Mouse (Mus musculus) CH12.LX (cell line): ENCODE data around the gene Fndc9. TPM values are rescaled to one million over a fixed set of nuclear protein-coding genes. Genes with fewer than 3 reads are reported as not detected.
A peak's percentile ranks its signal among the peaks of the same experiment; 100 is the strongest.

ENCODE experiments used
- DNase-seq: peaks from one replicate; pipeline ENCODE4 v3.0.0-alpha.2; 2013; ENCODE audit errors: extremely low read depth
- H3K27ac ChIP-seq: 2 replicates; pipeline ENCODE4 v1.5.1; 2012; ENCODE audit warnings: low read depth, mild to moderate bottlenecking, control low read depth, moderate library complexity; ENCODE audit not compliant: insufficient read depth
- H3K27me3 ChIP-seq: replicated peaks from 2 replicates; pipeline ENCODE3; 2012; ENCODE audit warnings: inconsistent platforms
- H3K36me3 ChIP-seq, 2 experiments: replicated peaks in 1 of 2; 2 replicates each; pipeline versions ENCODE3 to v1.6.1; 2012; ENCODE audit warnings: inconsistent platforms in 1 of 2, low read length in 1 of 2, mild to moderate bottlenecking in 1 of 2, mixed read lengths in 1 of 2, moderate library complexity in 1 of 2; ENCODE audit not compliant: control insufficient read depth in 1 of 2, insufficient read depth in 1 of 2
- H3K4me1 ChIP-seq, 2 experiments: 2 replicates each; pipeline ENCODE4 v1.6.1; 2012; ENCODE audit warnings: inconsistent platforms in 1 of 2, moderate library complexity in 1 of 2; ENCODE audit not compliant: insufficient read depth in 2 of 2, control insufficient read depth in 1 of 2
- H3K4me2 ChIP-seq: 2 replicates; pipeline ENCODE4 v1.6.1; 2012; ENCODE audit warnings: low read depth, mild to moderate bottlenecking, control low read depth; ENCODE audit not compliant: poor library complexity, insufficient read depth, severe bottlenecking
- H3K4me3 ChIP-seq, 3 experiments: fragments of 150-350 bp in 1 of 3; sonication (generic) in 1 of 3; replicated peaks in 1 of 3; 2 replicates each; pipeline versions ENCODE3 to v1.5.1; 2011 to 2012; ENCODE audit warnings: low read depth in 2 of 3, low read length in 2 of 3, mild to moderate bottlenecking in 2 of 3, moderate library complexity in 2 of 3, control low read depth in 1 of 3, improper control_type of control experiment in 1 of 3, inconsistent platforms in 1 of 3, mixed read lengths in 1 of 3; ENCODE audit not compliant: poor library complexity in 1 of 3
- H3K79me2 ChIP-seq: replicated peaks from 2 replicates; pipeline ENCODE4 v1.6.1; 2012; ENCODE audit warnings: mild to moderate bottlenecking, moderate library complexity; ENCODE audit not compliant: control insufficient read depth, poor library complexity, insufficient read depth, severe bottlenecking; ENCODE audit errors: extremely low read depth
- H3K9ac ChIP-seq: 2 replicates; pipeline ENCODE4 v1.6.1; 2012; ENCODE audit warnings: low read depth, mild to moderate bottlenecking, control low read depth, moderate library complexity; ENCODE audit not compliant: insufficient read depth
- H3K9me3 ChIP-seq: replicated peaks from 2 replicates; pipeline ENCODE3; 2012; ENCODE audit warnings: low read length, inconsistent platforms, mixed read lengths
- CTCF ChIP-seq, 2 experiments: IDR thresholded peaks in 1 of 2; conservative IDR thresholded peaks in 1 of 2; 2 replicates each; pipeline ENCODE4 v1.5.1; 2011 to 2012; ENCODE audit warnings: low read depth in 2 of 2, low read length in 2 of 2, improper control_type of control experiment in 1 of 2, inconsistent platforms in 1 of 2, mild to moderate bottlenecking in 1 of 2, moderate library complexity in 1 of 2
- EP300 ChIP-seq: IDR thresholded peaks from 2 replicates; pipeline ENCODE4 v1.6.1; 2011; ENCODE audit warnings: low read length, improper control_type of control experiment
- ETS1 ChIP-seq: conservative IDR thresholded peaks from 2 replicates; pipeline ENCODE4 v1.6.1; 2012; ENCODE audit warnings: low read depth, mild to moderate bottlenecking, inconsistent platforms, low read length, improper control_type of control experiment, moderate library complexity
- GABPA ChIP-seq: IDR thresholded peaks from 2 replicates; pipeline ENCODE4 v1.6.1; 2012; ENCODE audit warnings: low read depth, low read length, improper control_type of control experiment, inconsistent platforms; ENCODE audit not compliant: insufficient replicate concordance
- IRF4 ChIP-seq: IDR thresholded peaks from 2 replicates; pipeline ENCODE4 v1.6.1; 2014; ENCODE audit warnings: low read depth, mild to moderate bottlenecking, inconsistent platforms, low read length, improper control_type of control experiment
- JUND ChIP-seq: conservative IDR thresholded peaks from 2 replicates; pipeline ENCODE4 v1.6.1; 2011; ENCODE audit warnings: low read depth, low read length, improper control_type of control experiment
- KAT2A ChIP-seq: IDR thresholded peaks from 2 replicates; pipeline ENCODE4 v1.6.1; 2012; ENCODE audit warnings: low read length, improper control_type of control experiment, inconsistent platforms; ENCODE audit not compliant: insufficient replicate concordance
- MAFK ChIP-seq: IDR thresholded peaks from 2 replicates; pipeline ENCODE4 v1.6.1; 2011; ENCODE audit warnings: low read length, improper control_type of control experiment; ENCODE audit not compliant: insufficient replicate concordance
- MAX ChIP-seq: IDR thresholded peaks from 2 replicates; pipeline ENCODE4 v1.6.1; 2011; ENCODE audit warnings: low read length, improper control_type of control experiment
- MEF2A ChIP-seq: IDR thresholded peaks from 2 replicates; pipeline ENCODE4 v1.6.1; 2014; ENCODE audit warnings: low read depth, mild to moderate bottlenecking, inconsistent platforms, low read length, improper control_type of control experiment, borderline replicate concordance
- MXI1 ChIP-seq: IDR thresholded peaks from 2 replicates; pipeline ENCODE4 v1.6.1; 2011; ENCODE audit warnings: mild to moderate bottlenecking, low read depth, low read length, improper control_type of control experiment
- MYC ChIP-seq: IDR thresholded peaks from 2 replicates; pipeline ENCODE4 v1.6.1; 2011; ENCODE audit warnings: low read depth, mild to moderate bottlenecking, improper control_type of control experiment, low read length
- NRF1 ChIP-seq: IDR thresholded peaks from 2 replicates; pipeline ENCODE4 v1.6.1; 2014; ENCODE audit warnings: low read depth, mild to moderate bottlenecking, inconsistent platforms, low read length, improper control_type of control experiment, moderate library complexity
- PAX5 ChIP-seq: IDR thresholded peaks from 2 replicates; pipeline ENCODE4 v1.6.1; 2012; ENCODE audit warnings: low read length, inconsistent platforms, mixed read lengths
- POLR2A ChIP-seq: IDR thresholded peaks from 2 replicates; pipeline ENCODE4 v1.6.1; 2011; ENCODE audit warnings: low read depth, mild to moderate bottlenecking, improper control_type of control experiment, low read length
- RAD21 ChIP-seq: IDR thresholded peaks from 2 replicates; pipeline ENCODE4 v1.6.1; 2011; ENCODE audit warnings: low read depth, mild to moderate bottlenecking, low read length, improper control_type of control experiment, moderate library complexity
- SIN3A ChIP-seq: IDR thresholded peaks from 2 replicates; pipeline ENCODE4 v1.6.1; 2012; ENCODE audit warnings: low read length, improper control_type of control experiment, inconsistent platforms
- SMC3 ChIP-seq: IDR thresholded peaks from 2 replicates; pipeline ENCODE4 v1.6.1; 2011; ENCODE audit warnings: low read depth, low read length, improper control_type of control experiment
- TCF12 ChIP-seq: IDR thresholded peaks from 2 replicates; pipeline ENCODE4 v1.6.1; 2014; ENCODE audit warnings: low read depth, mild to moderate bottlenecking, inconsistent platforms, low read length, improper control_type of control experiment
- ZC3H11A ChIP-seq: IDR thresholded peaks from 2 replicates; pipeline ENCODE4 v1.6.1; 2012; ENCODE audit warnings: low read depth, mild to moderate bottlenecking, inconsistent platforms, low read length, improper control_type of control experiment
- ZKSCAN1 ChIP-seq: IDR thresholded peaks from 2 replicates; pipeline ENCODE4 v1.6.1; 2012; ENCODE audit warnings: low read depth, inconsistent platforms, low read length, improper control_type of control experiment, borderline replicate concordance
- ZMIZ1 ChIP-seq: IDR thresholded peaks from 2 replicates; pipeline ENCODE4 v1.6.1; 2012; ENCODE audit warnings: low read depth, mild to moderate bottlenecking, inconsistent platforms, low read length, improper control_type of control experiment
- dilution Hi-C: fragments of 300-500 bp; cut with MboI; formaldehyde crosslinking; loops from 2 replicates; pipeline ENCODE4 v1.14.3; 2020; ENCODE audit warnings: low sequenced_read_pairs; ENCODE audit not compliant: extremely low pct_unique_long_range_greater_than_20kb, extremely low pct_ligation_motif_present
- in situ Hi-C: fragments of 300-500 bp; cut with MboI; formaldehyde crosslinking; loops from 3 replicates; pipeline ENCODE4 v1.14.3; 2019; ENCODE audit warnings: low sequenced_read_pairs, low pct_ligation_motif_present, low pct_unique_long_range_greater_than_20kb, mixed read lengths
- polyA plus RNA-seq: library from polyadenylated mRNA; unstranded; fragments of >175 nt; gene quantifications from 2 replicates; pipeline ENCODE4 v1.2.1, GENCODE M21; 2012; ENCODE audit warnings: low read depth; ENCODE audit not compliant: insufficient read length
- total RNA-seq, 2 experiments: library from RNA; depleted of rRNA; stranded (reverse); fragments of 300-350 nt in 1 of 2; fragments of >200 nt in 1 of 2; gene quantifications; 2 replicates each; pipeline ENCODE4 v1.2.3; 2012 to 2014

The Fndc9 gene
- total and polyA plus RNA-seq, 3 experiments, result 3.9 to 12.1 TPM; not detected in 1

- TF ChIP-seq GABPA, result no peak
- peak; percentile 37; the same call in 1 of the 2 replicates for TF ChIP-seq IRF4
- TF ChIP-seq CTCF (conservative IDR thresholded peaks at IDR 0.05 in 1 of 2, IDR thresholded peaks at IDR 0.05 in 1 of 2; ENCODE audit: low read depth in 2 of 2, low read length in 2 of 2), result peak; percentile 83 to 89
- TF ChIP-seq SIN3A, result no peak
- TF ChIP-seq MYC, result peak; percentile 50; the same call in 1 of the 2 replicates
- TF ChIP-seq MAX, result peak; percentile 53; the same call in 1 of the 2 replicates
- TF ChIP-seq MEF2A, result no peak
- TF ChIP-seq EP300, result no peak
- peak; percentile 45 for TF ChIP-seq ZC3H11A
- TF ChIP-seq SMC3, result peak; percentile 96
- TF ChIP-seq KAT2A, result no peak
- TF ChIP-seq PAX5, result no peak
- peak; percentile 74 for TF ChIP-seq RAD21
- TF ChIP-seq, all 38 proteins: peak for 7
- in situ Hi-C loops (no loop called here), dilution Hi-C loops (no loop called here)
- H3K27me3 ChIP-seq, result no peaks in the 10 kb centered on the region
- peaks cover 19 to 91% of the 10 kb centered on the region in 2 experiments for H3K4me1 ChIP-seq
- peak; percentile 66 for DNase-seq
- no peak overlapping the region for H3K27ac ChIP-seq
- no peak overlapping the region for H3K9ac ChIP-seq
- no peaks in the 10 kb centered on the region for H3K9me3 ChIP-seq
- H3K4me2 ChIP-seq, result no peak overlapping the region
- H3K36me3 ChIP-seq, result peaks cover 76 to 95% of the 10 kb centered on the region in 2 experiments
- no peaks in the 10 kb centered on the region; the same call in none of the 2 replicates for H3K79me2 ChIP-seq
- H3K4me3 ChIP-seq, result no peak overlapping the region
These were observed 33.7 kb downstream of the Fndc9 start for GRCm38 (mm10) chr11:46268991-46269390.

GRCm38 (mm10) chr11:46269391-46269790, 34.1 kb downstream of the Fndc9 start:
- in situ Hi-C loops, result no loop called here
- TF ChIP-seq JUND, result no peak
- Histone ChIP-seq H3K79me2 (no peaks in the 10 kb centered on the region; the same call in 1 of the 2 replicates), H3K27me3 (no peaks in the 10 kb centered on the region), H3K27ac (no peak overlapping the region), H3K9ac (no peak overlapping the region), H3K4me2 (no peak overlapping the region), H3K36me3 (peaks cover 77 to 95% of the 10 kb centered on the region in 2 experiments), H3K9me3 (no peaks in the 10 kb centered on the region), H3K4me3 (no peak overlapping the region), H3K4me1 (peaks cover 19 to 91% of the 10 kb centered on the region in 2 experiments)
- dilution Hi-C loops, result no loop called here
- no peak for DNase-seq

DNA sequence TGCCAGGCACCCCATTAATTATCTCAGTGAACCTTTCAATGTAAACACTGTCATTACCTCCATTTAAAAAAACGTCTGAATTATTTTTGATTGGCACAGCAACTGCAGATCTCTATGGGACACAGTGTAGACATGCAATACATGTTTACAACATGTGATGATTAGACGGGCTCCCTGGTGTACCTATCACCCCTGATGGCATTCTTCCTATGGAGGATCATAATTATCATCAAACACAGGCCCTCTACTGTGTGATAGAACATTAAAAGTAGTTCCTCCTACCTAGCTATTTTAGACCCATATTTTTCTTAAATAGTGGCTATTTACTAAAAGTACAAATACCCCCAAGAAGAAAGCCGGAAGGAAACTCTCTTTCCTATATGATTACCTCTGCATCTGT, 34.6 kb downstream of the Fndc9 start:
- Histone ChIP-seq H3K4me1 (peaks cover 16 to 91% of the 10 kb centered on the region in 2 experiments), H3K36me3 (peaks cover 79 to 96% of the 10 kb centered on the region in 2 experiments), H3K4me2 (no peak overlapping the region), H3K9ac (no peak overlapping the region), H3K9me3 (no peaks in the 10 kb centered on the region), H3K4me3 (no peak overlapping the region), H3K79me2 (no peaks in the 10 kb centered on the region; the same call in 1 of the 2 replicates), H3K27ac (no peak overlapping the region), H3K27me3 (no peaks in the 10 kb centered on the region)
- TF ChIP-seq PAX5 (no peak), ZKSCAN1 (no peak), MXI1 (no peak), ETS1 (no peak), ZC3H11A (no peak), POLR2A (no peak), SIN3A (no peak), MYC (no peak), TCF12 (no peak), ZMIZ1 (no peak), MAFK (no peak), NRF1 (no peak)
- in situ Hi-C loops, result no loop called here
- dilution Hi-C loops, result no loop called here
- DNase-seq, result no peak
